ENCODE assay signal across 8 mouse cellular contexts in the genomic region with DNA sequence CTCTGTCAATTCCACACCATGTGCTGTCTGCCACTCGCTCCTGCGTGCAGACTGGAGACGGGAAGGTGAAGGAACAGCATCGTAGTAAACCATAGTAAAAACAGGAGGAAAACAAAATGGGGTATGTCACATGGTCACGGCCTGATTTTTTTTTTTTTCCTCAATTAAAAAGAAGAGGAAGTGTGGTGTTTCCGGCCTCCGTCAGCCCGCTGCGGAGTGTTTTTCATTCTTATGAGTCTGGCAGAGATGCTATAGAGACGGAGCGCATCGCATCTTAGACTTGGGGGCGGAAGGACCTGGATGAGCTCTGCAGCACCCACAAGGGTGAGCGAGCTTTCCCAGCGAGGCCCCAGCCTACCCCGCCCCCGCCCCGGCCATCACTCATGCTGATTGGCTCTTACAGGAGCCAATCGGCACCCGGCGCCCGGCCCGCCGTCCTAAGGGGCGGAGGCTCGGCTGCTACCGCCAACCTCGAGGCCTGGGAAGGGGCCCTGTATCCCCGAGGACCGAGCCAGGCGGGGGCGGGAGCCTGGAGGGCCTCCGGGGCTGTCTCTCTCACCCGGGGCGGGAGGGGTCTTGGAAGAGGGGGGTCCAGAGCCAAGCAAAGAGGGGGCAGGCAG. TPM values are rescaled to one million over a fixed set of nuclear protein-coding genes. Genes with fewer than 3 reads are reported as not detected.
DNase-seq lines count a peak whose midpoint lies in the region; ATAC-seq and TF ChIP-seq lines count a peak whose summit lies in the region.

No protein-coding gene starts in this region.

- TF ChIP-seq CTCF in G1E (IDR thresholded peaks at IDR 0.05; ENCODE audit: low read depth, low read length) = no peak
- no peak for TF ChIP-seq CTCF in lung, postnatal 0 days (IDR thresholded peaks at IDR 0.05)

- no peaks in the 10 kb centered on the region; the same call in 1 of the 2 replicates for H3K9me3 ChIP-seq in G1E (replicated peaks)
- H3K9me3 ChIP-seq in lung, postnatal 0 days (ENCODE audit: low read length) = no peaks in the 10 kb centered on the region

- WGBS in lung, postnatal 0 days = 4% methylated on average over 35 of the region's 35 CpGs

- no peaks in the 10 kb centered on the region for H3K36me3 ChIP-seq in G1E (replicated peaks)
- no peaks in the 10 kb centered on the region for H3K36me3 ChIP-seq in lung, postnatal 0 days (ENCODE audit: insufficient read depth, low read length)

- peak overlapping the region; percentile 57; the same call in 1 of the 2 replicates for H3K4me3 ChIP-seq in G1E (ENCODE audit: low read depth, low read length)
- peak overlapping the region; percentile 61 for H3K4me3 ChIP-seq in lung, postnatal 0 days (ENCODE audit: low read depth, low read length)

- peak overlapping the region; percentile 69 for H3K9ac ChIP-seq in lung, postnatal 0 days (replicated peaks; ENCODE audit: low read depth)

- H3K4me2 ChIP-seq in lung, postnatal 0 days (replicated peaks; ENCODE audit: low read depth, low read length) = peak overlapping the region; percentile 89

- H3K27me3 ChIP-seq in G1E (ENCODE audit: insufficient read depth, low read length) = peaks cover 5% of the 10 kb centered on the region; the same call in 1 of the 2 replicates
- H3K27me3 ChIP-seq in lung, postnatal 0 days (replicated peaks; ENCODE audit: insufficient read depth, low read length) = no peaks in the 10 kb centered on the region

- ATAC-seq in G1E (ENCODE audit: extremely low read depth, insufficient number of reproducible peaks, low FRiP score, poor library complexity, severe bottlenecking) = peak; percentile 94
- ATAC-seq in hematopoietic stem cell, adult 5-6 weeks (replicated peaks in 1 of 2; ENCODE audit: insufficient read depth in 1 of 2, low FRiP score in 2 of 2, low TSS enrichment in 1 of 2, low read depth in 1 of 2, poor library complexity in 2 of 2, severe bottlenecking in 2 of 2) = peak; percentile 81 to 93
- peak; percentile 97 for ATAC-seq in lung, postnatal 0 days

- H3K27ac ChIP-seq in lung, postnatal 0 days (ENCODE audit: low read length) = peak overlapping the region; percentile 96

- peaks cover 4% of the 10 kb centered on the region for H3K4me1 ChIP-seq in G1E (ENCODE audit: insufficient read depth, low read depth, low read length)
- H3K4me1 ChIP-seq in lung, postnatal 0 days (ENCODE audit: insufficient read depth, low read depth, low read length) = peaks cover 20% of the 10 kb centered on the region; the same call in 1 of the 2 replicates

- peak; percentile 82 for DNase-seq in G1E (ENCODE audit: low spot score)
- DNase-seq in cerebellum, adult 8-10 months = peak; percentile 86
- DNase-seq in forelimb bud, embryonic 11.5 days (ENCODE audit: low read depth, low spot score) = peak; percentile 88
- DNase-seq in layer of hippocampus, postnatal 10 days (ENCODE audit: low spot score in 2 of 2) = peak; percentile 86 to 91
- DNase-seq in lung, postnatal 0 days (ENCODE audit: low spot score) = peak; percentile 91
- peak; percentile 77 for DNase-seq in ovary, postnatal 10 days (ENCODE audit: low spot score)
- peak; percentile 89 for DNase-seq in thymus, postnatal 0 days (ENCODE audit: low spot score)

- TF ChIP-seq EP300 in lung, postnatal 0 days (IDR thresholded peaks at IDR 0.05) = no peak

RNA-seq across cellular contexts. Expression of a gene that starts 8.1 kb away (rescaled TPM):
- not detected in 2 replicates for total RNA-seq in G1E (2014; fragmentation: Nextera tagmentation)
- total RNA-seq in G1E (2017) = 0.06 and 0.11 TPM in 2 replicates
- polyA plus RNA-seq in G1E (2012) = not detected in 2 replicates
- 0.05 and 0.06 TPM in 2 replicates for total RNA-seq in hematopoietic stem cell, adult 5-6 weeks (2017)
- 10 to 100 TPM; 29.7 to 31.3 TPM for total RNA-seq in layer of hippocampus, postnatal 10 days (2021)
- 4.7 and 5.9 TPM in 2 replicates for polyA plus RNA-seq in lung, postnatal 0 days (2015; fragmentation: Nextera tagmentation; extraction: Ambion mirVana)
- polyA plus RNA-seq in thymus, postnatal 0 days (2015; fragmentation: Nextera tagmentation; extraction: Ambion mirVana) = 0.53 and 0.72 TPM in 2 replicates

RNA-seq across cellular contexts. Expression of a gene that starts 33.1 kb away (rescaled TPM):
- total RNA-seq in G1E (2014; fragmentation: Nextera tagmentation) (60.2 and 68.2 TPM in 2 replicates), G1E (2017) (40.5 and 41.8 TPM in 2 replicates)
- 2.5 and 2.8 TPM in 2 replicates for polyA plus RNA-seq in G1E (2012)
- 15.6 and 18.4 TPM in 2 replicates for total RNA-seq in hematopoietic stem cell, adult 5-6 weeks (2017)
- 1 to 10 TPM; 5.8 to 5.9 TPM for total RNA-seq in layer of hippocampus, postnatal 10 days (2021)
- polyA plus RNA-seq in lung, postnatal 0 days (2015; fragmentation: Nextera tagmentation; extraction: Ambion mirVana) = 7.8 and 8.1 TPM in 2 replicates
- 7.2 and 7.6 TPM in 2 replicates for polyA plus RNA-seq in thymus, postnatal 0 days (2015; fragmentation: Nextera tagmentation; extraction: Ambion mirVana)

RNA-seq across cellular contexts. Expression of a gene that starts 50.2 kb away (rescaled TPM):
- total RNA-seq in G1E (2014; fragmentation: Nextera tagmentation) (not detected in 2 replicates), G1E (2017) (0.11 and 0.12 TPM in 2 replicates)
- polyA plus RNA-seq in G1E (2012) = not detected in 2 replicates
- not detected in 2 replicates for total RNA-seq in hematopoietic stem cell, adult 5-6 weeks (2017)
- total RNA-seq in layer of hippocampus, postnatal 10 days (2021) = not detected
- 13.3 and 15.5 TPM in 2 replicates for polyA plus RNA-seq in lung, postnatal 0 days (2015; fragmentation: Nextera tagmentation; extraction: Ambion mirVana)
- polyA plus RNA-seq in thymus, postnatal 0 days (2015; fragmentation: Nextera tagmentation; extraction: Ambion mirVana) = 1.5 TPM in 2 replicates

Comparison
In these comparisons a context has a peak if more than half of its experiments do, and no peak if none do; other contexts are left out.
1. Peak in every context shown above with its lines: DNase-seq, ATAC-seq, H3K4me3 ChIP-seq and H3K27ac ChIP-seq.
2. RNA of a gene that starts 8.1 kb away (total RNA-seq): 29.7 to 31.3 TPM in layer of hippocampus, postnatal 10 days; 0.06 to 0.11 TPM in G1E and 0.05 to 0.06 TPM in hematopoietic stem cell, adult 5-6 weeks; every median in the first group is over 10 times any median in the second.